Mouse (Mus musculus) CH12.LX (cell line): ENCODE measurements around the gene Btbd6. TPM values are rescaled to one million over a fixed set of nuclear protein-coding genes. Genes with fewer than 3 reads are reported as not detected.
A peak's percentile ranks its signal among the peaks of the same experiment; 100 is the strongest.

Experiments
- DNase-seq: peaks from one replicate; pipeline ENCODE4 v3.0.0-alpha.2; 2013; ENCODE audit errors: extremely low read depth
- H3K27ac ChIP-seq: 2 replicates; pipeline ENCODE4 v1.5.1; 2012; ENCODE audit warnings: low read depth, mild to moderate bottlenecking, control low read depth, moderate library complexity; ENCODE audit not compliant: insufficient read depth
- H3K27me3 ChIP-seq: replicated peaks from 2 replicates; pipeline ENCODE3; 2012; ENCODE audit warnings: inconsistent platforms
- H3K36me3 ChIP-seq, 2 experiments: replicated peaks in 1 of 2; 2 replicates each; pipeline versions ENCODE3 to v1.6.1; 2012; ENCODE audit warnings: inconsistent platforms in 1 of 2, low read length in 1 of 2, mild to moderate bottlenecking in 1 of 2, mixed read lengths in 1 of 2, moderate library complexity in 1 of 2; ENCODE audit not compliant: control insufficient read depth in 1 of 2, insufficient read depth in 1 of 2
- H3K4me1 ChIP-seq, 2 experiments: 2 replicates each; pipeline ENCODE4 v1.6.1; 2012; ENCODE audit warnings: inconsistent platforms in 1 of 2, moderate library complexity in 1 of 2; ENCODE audit not compliant: insufficient read depth in 2 of 2, control insufficient read depth in 1 of 2
- H3K4me2 ChIP-seq: 2 replicates; pipeline ENCODE4 v1.6.1; 2012; ENCODE audit warnings: low read depth, mild to moderate bottlenecking, control low read depth; ENCODE audit not compliant: poor library complexity, insufficient read depth, severe bottlenecking
- H3K4me3 ChIP-seq, 3 experiments: fragments of 150-350 bp in 1 of 3; sonication (generic) in 1 of 3; replicated peaks in 1 of 3; 2 replicates each; pipeline versions ENCODE3 to v1.5.1; 2011 to 2012; ENCODE audit warnings: low read depth in 2 of 3, low read length in 2 of 3, mild to moderate bottlenecking in 2 of 3, moderate library complexity in 2 of 3, control low read depth in 1 of 3, improper control_type of control experiment in 1 of 3, inconsistent platforms in 1 of 3, mixed read lengths in 1 of 3; ENCODE audit not compliant: poor library complexity in 1 of 3
- H3K79me2 ChIP-seq: replicated peaks from 2 replicates; pipeline ENCODE4 v1.6.1; 2012; ENCODE audit warnings: mild to moderate bottlenecking, moderate library complexity; ENCODE audit not compliant: control insufficient read depth, poor library complexity, insufficient read depth, severe bottlenecking; ENCODE audit errors: extremely low read depth
- H3K9ac ChIP-seq: 2 replicates; pipeline ENCODE4 v1.6.1; 2012; ENCODE audit warnings: low read depth, mild to moderate bottlenecking, control low read depth, moderate library complexity; ENCODE audit not compliant: insufficient read depth
- H3K9me3 ChIP-seq: replicated peaks from 2 replicates; pipeline ENCODE3; 2012; ENCODE audit warnings: low read length, inconsistent platforms, mixed read lengths
- CHD1 ChIP-seq: IDR thresholded peaks from 2 replicates; pipeline ENCODE4 v1.6.1; 2012; ENCODE audit warnings: low read depth, low read length, improper control_type of control experiment, inconsistent platforms
- CTCF ChIP-seq, 2 experiments: IDR thresholded peaks in 1 of 2; conservative IDR thresholded peaks in 1 of 2; 2 replicates each; pipeline ENCODE4 v1.5.1; 2011 to 2012; ENCODE audit warnings: low read depth in 2 of 2, low read length in 2 of 2, improper control_type of control experiment in 1 of 2, inconsistent platforms in 1 of 2, mild to moderate bottlenecking in 1 of 2, moderate library complexity in 1 of 2
- E2F4 ChIP-seq: IDR thresholded peaks from 2 replicates; pipeline ENCODE4 v1.6.1; 2011; ENCODE audit warnings: low read depth, low read length, improper control_type of control experiment; ENCODE audit not compliant: insufficient replicate concordance
- ELF1 ChIP-seq: IDR thresholded peaks from 2 replicates; pipeline ENCODE4 v1.6.1; 2014; ENCODE audit warnings: low read depth, mild to moderate bottlenecking, inconsistent platforms, low read length, improper control_type of control experiment
- EP300 ChIP-seq: IDR thresholded peaks from 2 replicates; pipeline ENCODE4 v1.6.1; 2011; ENCODE audit warnings: low read length, improper control_type of control experiment
- ETS1 ChIP-seq: conservative IDR thresholded peaks from 2 replicates; pipeline ENCODE4 v1.6.1; 2012; ENCODE audit warnings: low read depth, mild to moderate bottlenecking, inconsistent platforms, low read length, improper control_type of control experiment, moderate library complexity
- IRF4 ChIP-seq: IDR thresholded peaks from 2 replicates; pipeline ENCODE4 v1.6.1; 2014; ENCODE audit warnings: low read depth, mild to moderate bottlenecking, inconsistent platforms, low read length, improper control_type of control experiment
- JUN ChIP-seq: IDR thresholded peaks from 2 replicates; pipeline ENCODE4 v1.6.1; 2011; ENCODE audit warnings: low read depth, mild to moderate bottlenecking, low read length, improper control_type of control experiment, moderate library complexity; ENCODE audit not compliant: insufficient read depth
- JUND ChIP-seq: conservative IDR thresholded peaks from 2 replicates; pipeline ENCODE4 v1.6.1; 2011; ENCODE audit warnings: low read depth, low read length, improper control_type of control experiment
- KAT2A ChIP-seq: IDR thresholded peaks from 2 replicates; pipeline ENCODE4 v1.6.1; 2012; ENCODE audit warnings: low read length, improper control_type of control experiment, inconsistent platforms; ENCODE audit not compliant: insufficient replicate concordance
- MAFK ChIP-seq: IDR thresholded peaks from 2 replicates; pipeline ENCODE4 v1.6.1; 2011; ENCODE audit warnings: low read length, improper control_type of control experiment; ENCODE audit not compliant: insufficient replicate concordance
- MAX ChIP-seq: IDR thresholded peaks from 2 replicates; pipeline ENCODE4 v1.6.1; 2011; ENCODE audit warnings: low read length, improper control_type of control experiment
- MAZ ChIP-seq: IDR thresholded peaks from 2 replicates; pipeline ENCODE4 v1.6.1; 2012; ENCODE audit warnings: low read depth, mild to moderate bottlenecking, inconsistent platforms, low read length, improper control_type of control experiment, moderate library complexity
- MEF2A ChIP-seq: IDR thresholded peaks from 2 replicates; pipeline ENCODE4 v1.6.1; 2014; ENCODE audit warnings: low read depth, mild to moderate bottlenecking, inconsistent platforms, low read length, improper control_type of control experiment, borderline replicate concordance
- PAX5 ChIP-seq: IDR thresholded peaks from 2 replicates; pipeline ENCODE4 v1.6.1; 2012; ENCODE audit warnings: low read length, inconsistent platforms, mixed read lengths
- RAD21 ChIP-seq: IDR thresholded peaks from 2 replicates; pipeline ENCODE4 v1.6.1; 2011; ENCODE audit warnings: low read depth, mild to moderate bottlenecking, low read length, improper control_type of control experiment, moderate library complexity
- RCOR1 ChIP-seq: conservative IDR thresholded peaks from 2 replicates; pipeline ENCODE4 v1.6.1; 2012; ENCODE audit warnings: low read depth, mild to moderate bottlenecking, inconsistent platforms, low read length, improper control_type of control experiment
- SMC3 ChIP-seq: IDR thresholded peaks from 2 replicates; pipeline ENCODE4 v1.6.1; 2011; ENCODE audit warnings: low read depth, low read length, improper control_type of control experiment
- TBP ChIP-seq: conservative IDR thresholded peaks from 2 replicates; pipeline ENCODE4 v1.6.1; 2011; ENCODE audit warnings: low read depth, low read length, improper control_type of control experiment
- TCF12 ChIP-seq: IDR thresholded peaks from 2 replicates; pipeline ENCODE4 v1.6.1; 2014; ENCODE audit warnings: low read depth, mild to moderate bottlenecking, inconsistent platforms, low read length, improper control_type of control experiment
- UBTF ChIP-seq: IDR thresholded peaks from 2 replicates; pipeline ENCODE4 v1.6.1; 2012; ENCODE audit warnings: low read depth, mild to moderate bottlenecking, inconsistent platforms, low read length, improper control_type of control experiment, moderate library complexity
- USF2 ChIP-seq: conservative IDR thresholded peaks from 2 replicates; pipeline ENCODE4 v1.6.1; 2011; ENCODE audit warnings: low read depth, low read length, improper control_type of control experiment
- ZMIZ1 ChIP-seq: IDR thresholded peaks from 2 replicates; pipeline ENCODE4 v1.6.1; 2012; ENCODE audit warnings: low read depth, mild to moderate bottlenecking, inconsistent platforms, low read length, improper control_type of control experiment
- ZNF384 ChIP-seq: IDR thresholded peaks from 2 replicates; pipeline ENCODE4 v1.6.1; 2012; ENCODE audit warnings: low read depth, low read length, improper control_type of control experiment, inconsistent platforms
- dilution Hi-C: fragments of 300-500 bp; cut with MboI; formaldehyde crosslinking; loops from 2 replicates; pipeline ENCODE4 v1.14.3; 2020; ENCODE audit warnings: low sequenced_read_pairs; ENCODE audit not compliant: extremely low pct_unique_long_range_greater_than_20kb, extremely low pct_ligation_motif_present
- in situ Hi-C: fragments of 300-500 bp; cut with MboI; formaldehyde crosslinking; loops from 3 replicates; pipeline ENCODE4 v1.14.3; 2019; ENCODE audit warnings: low sequenced_read_pairs, low pct_ligation_motif_present, low pct_unique_long_range_greater_than_20kb, mixed read lengths
- polyA plus RNA-seq: library from polyadenylated mRNA; unstranded; fragments of >175 nt; gene quantifications from 2 replicates; pipeline ENCODE4 v1.2.1, GENCODE M21; 2012; ENCODE audit warnings: low read depth; ENCODE audit not compliant: insufficient read length
- total RNA-seq, 2 experiments: library from RNA; depleted of rRNA; stranded (reverse); fragments of 300-350 nt in 1 of 2; fragments of >200 nt in 1 of 2; gene quantifications; 2 replicates each; pipeline ENCODE4 v1.2.3; 2012 to 2014

Btbd6 gene
- total and polyA plus RNA-seq, 3 experiments: 5.6 to 11.9 (median 9.9) TPM

DNA sequence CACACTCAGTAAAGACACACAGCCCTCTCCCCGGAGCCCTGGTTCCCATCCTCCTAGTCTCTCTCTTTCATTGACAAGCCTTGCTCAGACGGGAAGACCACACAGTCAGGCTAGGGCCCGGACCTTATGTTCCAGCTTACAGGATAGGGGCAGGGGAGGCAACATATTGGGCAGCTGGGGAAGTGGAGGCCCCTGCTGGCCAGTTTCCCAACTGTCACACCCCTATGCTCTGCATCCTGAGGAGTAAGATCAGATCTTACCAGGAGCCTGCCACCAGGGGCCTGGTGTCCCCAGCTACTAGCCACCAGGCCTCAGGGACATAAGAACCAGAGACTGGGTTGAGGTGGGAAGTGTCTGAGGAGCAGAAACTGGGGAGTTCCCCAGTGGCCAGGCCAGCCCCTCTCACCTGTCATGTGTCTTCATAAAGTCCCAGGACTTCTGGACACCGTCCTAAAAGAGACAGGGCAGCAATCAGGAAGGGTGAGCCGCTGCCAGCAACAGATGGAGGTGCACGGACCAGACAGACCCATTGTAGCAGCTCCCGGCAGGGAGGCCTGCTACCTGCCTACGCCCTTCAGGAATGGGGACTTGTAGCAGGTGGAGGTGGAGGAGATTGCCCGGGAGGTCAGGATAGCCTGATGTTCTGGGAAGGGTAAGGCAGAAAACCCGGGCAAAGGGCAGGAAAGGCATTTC is 37.3 kb upstream of the Btbd6 start:
- dilution Hi-C loops: no loop called here
- no peaks in the 10 kb centered on the region for H3K79me2 ChIP-seq
- TF ChIP-seq CTCF (conservative IDR thresholded peaks at IDR 0.05 in 1 of 2, IDR thresholded peaks at IDR 0.05 in 1 of 2; ENCODE audit: low read depth in 2 of 2, low read length in 2 of 2): peak in 1 of 2 experiments; percentile 70; a peak in 2 of 4 replicates
- no peak for TF ChIP-seq JUN
- peak; percentile 55 for TF ChIP-seq SMC3
- no peak for TF ChIP-seq CHD1
- no peak for TF ChIP-seq TCF12
- TF ChIP-seq USF2: no peak
- peak; percentile 56 for TF ChIP-seq RAD21
- no peak for TF ChIP-seq UBTF
- TF ChIP-seq, all 38 proteins: peak for 3
- Histone ChIP-seq H3K36me3 (peaks cover 0 to 8% of the 10 kb centered on the region in 2 experiments), H3K27ac (no peak overlapping the region), H3K9ac (no peak overlapping the region), H3K4me3 (no peak overlapping the region), H3K27me3 (no peaks in the 10 kb centered on the region), H3K4me1 (peaks cover 12 to 33% of the 10 kb centered on the region in 2 experiments), H3K9me3 (no peaks in the 10 kb centered on the region), H3K4me2 (no peak overlapping the region)
- peak; percentile 27 for DNase-seq
- in situ Hi-C loops: no loop called here

DNA sequence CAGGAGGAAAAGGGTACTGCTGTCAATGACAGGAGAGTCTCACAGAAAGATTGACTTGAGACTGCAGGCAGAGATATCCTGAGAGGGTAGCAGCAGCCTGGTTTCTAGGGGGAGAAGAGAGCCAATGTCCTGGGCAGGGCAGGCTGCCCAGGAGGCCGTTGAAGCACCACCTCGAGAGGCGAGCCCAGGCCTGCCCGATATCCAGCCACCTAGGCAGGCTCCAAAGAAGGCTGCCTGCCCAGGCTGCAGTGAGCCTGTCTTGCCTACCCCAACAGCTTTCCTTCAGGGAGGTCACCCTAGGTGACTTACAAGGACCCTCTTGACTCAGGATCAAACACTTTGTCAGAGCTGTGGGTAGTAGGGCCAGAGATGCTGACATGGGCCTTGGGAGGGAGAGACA is 36.0 kb upstream of the Btbd6 start:
- Histone ChIP-seq H3K4me3 (no peak overlapping the region), H3K36me3 (peaks cover 0 to 8% of the 10 kb centered on the region in 2 experiments), H3K27ac (no peak overlapping the region), H3K4me2 (no peak overlapping the region), H3K79me2 (no peaks in the 10 kb centered on the region)
- no peak for TF ChIP-seq USF2
- TF ChIP-seq E2F4: no peak
- no peak for TF ChIP-seq MAZ
- no peak for TF ChIP-seq IRF4
- no peak for TF ChIP-seq MEF2A
- TF ChIP-seq TBP: no peak
- TF ChIP-seq JUND: no peak
- TF ChIP-seq ETS1: no peak
- TF ChIP-seq TCF12: no peak
- TF ChIP-seq KAT2A: no peak
- TF ChIP-seq EP300: no peak
- TF ChIP-seq RAD21: no peak
- no peak for TF ChIP-seq ZNF384
- no peak for TF ChIP-seq MAX
- TF ChIP-seq MAFK: no peak
- TF ChIP-seq ELF1: no peak
- TF ChIP-seq PAX5: no peak
- no peak for TF ChIP-seq CTCF (conservative IDR thresholded peaks at IDR 0.05 in 1 of 2, IDR thresholded peaks at IDR 0.05 in 1 of 2; ENCODE audit: low read depth in 2 of 2, low read length in 2 of 2)
- no peak for TF ChIP-seq RCOR1
- no peak for TF ChIP-seq ZMIZ1
- TF ChIP-seq, all 38 proteins: peak for 0
- H3K4me1 ChIP-seq: peaks cover 12 to 33% of the 10 kb centered on the region in 2 experiments
- no peak overlapping the region for H3K9ac ChIP-seq
- H3K27me3 ChIP-seq: no peaks in the 10 kb centered on the region
- no peaks in the 10 kb centered on the region for H3K9me3 ChIP-seq
- no peak for DNase-seq
- dilution Hi-C loops: no loop called here
- in situ Hi-C loops: loop anchor here (5.0 kb wide), 1 partner anchor 68 kb away; no protein-coding TSS in a partner anchor
